Mouse (Mus musculus) CH12F3 (cell line): Measurements from ENCODE around the gene Asic1.

ENCODE experiments used
- in situ Hi-C: fragments of 300-500 bp; cut with MboI; formaldehyde crosslinking; loops from 2 replicates; pipeline ENCODE4 v1.14.3; 2020; ENCODE audit warnings: low sequenced_read_pairs

Asic1 gene

GRCm38 (mm10) chr15:99670154-99670821 is at the start of gene Asic1:
TSS of gene Asic1 (plus strand) at chr15:99670368.
- in situ Hi-C loops: loop anchor here (5.0 kb wide), 1 partner anchor 73 kb away; no protein-coding TSS in a partner anchor

- in situ Hi-C loops: no loop called here
Measured at GRCm38 (mm10) chr15:99622063-99622462, 48.1 kb upstream of the Asic1 start.

- in situ Hi-C loops: no loop called here
Measured at GRCm38 (mm10) chr15:99631618-99632017, 38.5 kb upstream of the Asic1 start.

GRCm38 (mm10) chr15:99634702-99635101 is 35.5 kb upstream of the Asic1 start:
- in situ Hi-C loops: no loop called here

- in situ Hi-C loops: no loop called here
Measured at GRCm38 (mm10) chr15:99637405-99638123, 32.6 kb upstream of the Asic1 start.

GRCm38 (mm10) chr15:99638124-99638485 is 32.1 kb upstream of the Asic1 start:
- in situ Hi-C loops: no loop called here

- in situ Hi-C loops: no loop called here
Measured at GRCm38 (mm10) chr15:99642622-99643021, 27.5 kb upstream of the Asic1 start.

- in situ Hi-C loops: no loop called here
Measured at GRCm38 (mm10) chr15:99643832-99644231, 26.3 kb upstream of the Asic1 start.

- in situ Hi-C loops: no loop called here
Measured at GRCm38 (mm10) chr15:99644776-99645175, 25.4 kb upstream of the Asic1 start.

GRCm38 (mm10) chr15:99648326-99648725 is 21.8 kb upstream of the Asic1 start:
- in situ Hi-C loops: no loop called here

- in situ Hi-C loops: no loop called here
Measured at GRCm38 (mm10) chr15:99649067-99649761, 21.0 kb upstream of the Asic1 start.

- in situ Hi-C loops: no loop called here
Measured at GRCm38 (mm10) chr15:99650304-99650703, 19.9 kb upstream of the Asic1 start.

- in situ Hi-C loops: no loop called here
Measured at GRCm38 (mm10) chr15:99651163-99651872, 18.9 kb upstream of the Asic1 start, which contains the start of gene Racgap1. TSS of gene Racgap1 (minus strand) at chr15:99651656.

- in situ Hi-C loops: no loop called here
Measured at GRCm38 (mm10) chr15:99651984-99652872, 17.9 kb upstream of the Asic1 start.

GRCm38 (mm10) chr15:99653291-99653690 is 16.9 kb upstream of the Asic1 start:
- in situ Hi-C loops: no loop called here

- in situ Hi-C loops: no loop called here
Measured at GRCm38 (mm10) chr15:99653876-99654275, 16.3 kb upstream of the Asic1 start.

GRCm38 (mm10) chr15:99655956-99656355 is 14.2 kb upstream of the Asic1 start:
- in situ Hi-C loops: no loop called here

GRCm38 (mm10) chr15:99658437-99658836 is 11.7 kb upstream of the Asic1 start:
- in situ Hi-C loops: no loop called here

GRCm38 (mm10) chr15:99661121-99661830 is 8.9 kb upstream of the Asic1 start:
- in situ Hi-C loops: no loop called here
